Mouse (Mus musculus) kidney, embryonic 15.5 days (tissue): Measurements from ENCODE around the gene Lyrm7. TPM values are rescaled to one million over a fixed set of nuclear protein-coding genes. Genes with fewer than 3 reads are reported as not detected.

Experiments
- ATAC-seq: fragments of 200-750 bp; cut with Nextera tagmentation; replicated peaks from 2 replicates; pipeline ENCODE4 v1.8.0; 2017; ENCODE audit warnings: moderate TSS enrichment; ENCODE audit not compliant: low FRiP score
- H3K27ac ChIP-seq: fragments of 300-500 bp; sonication (generic); 2 replicates; pipeline ENCODE4 v1.5.1; 2015; ENCODE audit warnings: mild to moderate bottlenecking, inconsistent platforms
- H3K27me3 ChIP-seq: fragments of 300-500 bp; sonication (generic); 2 replicates; pipeline ENCODE4 v1.6.1; 2015; ENCODE audit warnings: inconsistent platforms
- H3K36me3 ChIP-seq: fragments of 300-500 bp; sonication (generic); 2 replicates; pipeline ENCODE4 v1.6.1; 2015; ENCODE audit warnings: inconsistent platforms
- H3K4me1 ChIP-seq: fragments of 300-500 bp; sonication (generic); 2 replicates; pipeline ENCODE4 v1.6.1; 2015; ENCODE audit warnings: inconsistent platforms
- H3K4me2 ChIP-seq: fragments of 300-500 bp; sonication (generic); 2 replicates; pipeline ENCODE4 v1.6.1; 2015; ENCODE audit warnings: moderate library complexity, mild to moderate bottlenecking, inconsistent platforms
- H3K4me3 ChIP-seq: fragments of 300-500 bp; sonication (generic); replicated peaks from 2 replicates; pipeline ENCODE4 v1.5.1; 2015; ENCODE audit warnings: mild to moderate bottlenecking, inconsistent platforms
- H3K9ac ChIP-seq: fragments of 300-500 bp; sonication (generic); 2 replicates; pipeline ENCODE4 v1.6.1; 2015; ENCODE audit warnings: mild to moderate bottlenecking, inconsistent platforms
- H3K9me3 ChIP-seq: fragments of 300-500 bp; sonication (generic); replicated peaks from 2 replicates; pipeline ENCODE4 v1.6.1; 2016; ENCODE audit warnings: inconsistent platforms
- WGBS: fragments of 180-500 bp; shearing (Covaris S2); methylation state at CpG from one replicate; pipeline ENCODE4 v1.1.7; 2015; ENCODE audit warnings: mixed read lengths; 5-methylcytosine and 5-hydroxymethylcytosine counted together
- polyA plus RNA-seq: library from polyadenylated mRNA; unstranded; fragments of >200 nt; fragmentation: Nextera tagmentation; extraction: Ambion mirVana; gene quantifications from 2 replicates; pipeline ENCODE4 v1.2.1, GENCODE M21; 2015

The Lyrm7 gene
- polyA plus RNA-seq, 1 experiment from 2014 or later, result 5.3 TPM

- ATAC-seq, result no peak
- Histone ChIP-seq H3K9ac (no peak overlapping the region), H3K4me2 (no peak overlapping the region), H3K36me3 (no peaks in the 10 kb centered on the region), H3K4me1 (peaks cover 9% of the 10 kb centered on the region; the same call in 1 of the 2 replicates), H3K27ac (no peak overlapping the region), H3K27me3 (0 out of 2 replicates have a peak, but pooled peaks cover 5% of the 10 kb centered on the region), H3K9me3 (no peaks in the 10 kb centered on the region), H3K4me3 (no peak overlapping the region)
- 57% methylated on average over 9 of the region's 9 CpGs for WGBS
Observed at GRCm38 (mm10) chr11:54807669-54808068, 53.0 kb downstream of the Lyrm7 start.

- WGBS, result 95% methylated on average over 28 of the region's 28 CpGs
- ATAC-seq, result no peak
- Histone ChIP-seq H3K27me3 (0 out of 2 replicates have a peak, but pooled peaks cover 5% of the 10 kb centered on the region), H3K36me3 (no peaks in the 10 kb centered on the region), H3K9ac (no peak overlapping the region), H3K4me2 (no peak overlapping the region), H3K9me3 (no peaks in the 10 kb centered on the region), H3K4me3 (no peak overlapping the region), H3K4me1 (peaks cover 9% of the 10 kb centered on the region; the same call in 1 of the 2 replicates), H3K27ac (no peak overlapping the region)
Observed at GRCm38 (mm10) chr11:54806891-54807290, 53.8 kb downstream of the Lyrm7 start.

- ATAC-seq, result no peak
Observed at GRCm38 (mm10) chr11:54805196-54805595, 55.5 kb downstream of the Lyrm7 start.

GRCm38 (mm10) chr11:54802621-54803020 lies 58.1 kb downstream of the Lyrm7 start:
- ATAC-seq, result no peak
- Histone ChIP-seq H3K9ac (no peak overlapping the region), H3K4me2 (no peak overlapping the region)

More at GRCm38 (mm10) chr11:54805196-54805595, 55.5 kb downstream of the Lyrm7 start:
- Histone ChIP-seq H3K36me3 (no peaks in the 10 kb centered on the region), H3K9me3 (no peaks in the 10 kb centered on the region), H3K4me2 (no peak overlapping the region), H3K27ac (no peak overlapping the region), H3K4me1 (peaks cover 9% of the 10 kb centered on the region; the same call in 1 of the 2 replicates), H3K4me3 (no peak overlapping the region), H3K9ac (no peak overlapping the region), H3K27me3 (no peaks in the 10 kb centered on the region)
- 81% methylated on average over 4 of the region's 4 CpGs for WGBS

GRCm38 (mm10) chr11:54801791-54802558 lies 58.7 kb downstream of the Lyrm7 start:
- H3K36me3 ChIP-seq, result no peaks in the 10 kb centered on the region
- no peak overlapping the region for H3K27ac ChIP-seq
- H3K4me2 ChIP-seq, result no peak overlapping the region
- H3K9ac ChIP-seq, result no peak overlapping the region
- ATAC-seq, result no peak
- no peak overlapping the region for H3K4me3 ChIP-seq
- 0 out of 2 replicates have a peak, but pooled peaks cover 3% of the 10 kb centered on the region for H3K4me1 ChIP-seq
- no peaks in the 10 kb centered on the region for H3K9me3 ChIP-seq
- no peaks in the 10 kb centered on the region for H3K27me3 ChIP-seq
- 65% methylated on average over 6 of the region's 6 CpGs for WGBS

More at GRCm38 (mm10) chr11:54802621-54803020, 58.1 kb downstream of the Lyrm7 start:
- Histone ChIP-seq H3K27ac (no peak overlapping the region), H3K27me3 (no peaks in the 10 kb centered on the region), H3K36me3 (no peaks in the 10 kb centered on the region), H3K9me3 (no peaks in the 10 kb centered on the region), H3K4me3 (no peak overlapping the region), H3K4me1 (peaks cover 9% of the 10 kb centered on the region; the same call in 1 of the 2 replicates)
- WGBS, result 30% methylated on average over 6 of the region's 6 CpGs

GRCm38 (mm10) chr11:54796551-54796950 lies 64.2 kb downstream of the Lyrm7 start:
- Histone ChIP-seq H3K4me3 (no peak overlapping the region), H3K9me3 (no peaks in the 10 kb centered on the region), H3K4me2 (no peak overlapping the region), H3K4me1 (no peaks in the 10 kb centered on the region), H3K27ac (no peak overlapping the region), H3K27me3 (no peaks in the 10 kb centered on the region), H3K36me3 (no peaks in the 10 kb centered on the region), H3K9ac (no peak overlapping the region)
- 72% methylated on average over 11 of the region's 11 CpGs for WGBS
- ATAC-seq, result no peak

- no peak for ATAC-seq
- H3K27ac ChIP-seq, result no peak overlapping the region
- no peaks in the 10 kb centered on the region for H3K36me3 ChIP-seq
- no peaks in the 10 kb centered on the region for H3K27me3 ChIP-seq
- no peaks in the 10 kb centered on the region for H3K4me1 ChIP-seq
- no peak overlapping the region for H3K9ac ChIP-seq
- WGBS, result 90% methylated on average over 3 of the region's 3 CpGs
- H3K9me3 ChIP-seq, result no peaks in the 10 kb centered on the region
- no peak overlapping the region for H3K4me3 ChIP-seq
- no peak overlapping the region for H3K4me2 ChIP-seq
Observed at GRCm38 (mm10) chr11:54794678-54795077, 66.0 kb downstream of the Lyrm7 start.

- no peaks in the 10 kb centered on the region for H3K9me3 ChIP-seq
- no peaks in the 10 kb centered on the region for H3K36me3 ChIP-seq
- no peak overlapping the region for H3K4me2 ChIP-seq
- no peak overlapping the region for H3K27ac ChIP-seq
- H3K4me3 ChIP-seq, result no peak overlapping the region
- 83% methylated on average over 1 of the region's 1 CpGs for WGBS
- no peak overlapping the region for H3K9ac ChIP-seq
- peaks cover 2% of the 10 kb centered on the region for H3K4me1 ChIP-seq
- no peak for ATAC-seq
- no peaks in the 10 kb centered on the region for H3K27me3 ChIP-seq
Observed at GRCm38 (mm10) chr11:54793173-54793572, 67.5 kb downstream of the Lyrm7 start.

- Histone ChIP-seq H3K4me3 (no peak overlapping the region), H3K4me2 (no peak overlapping the region), H3K4me1 (peaks cover 5% of the 10 kb centered on the region), H3K9ac (no peak overlapping the region), H3K9me3 (no peaks in the 10 kb centered on the region), H3K36me3 (no peaks in the 10 kb centered on the region), H3K27ac (no peak overlapping the region), H3K27me3 (no peaks in the 10 kb centered on the region)
- 94% methylated on average over 4 of the region's 4 CpGs for WGBS
- ATAC-seq, result no peak
Observed at GRCm38 (mm10) chr11:54791458-54791857, 69.3 kb downstream of the Lyrm7 start.

GRCm38 (mm10) chr11:54787488-54788474 lies 72.9 kb downstream of the Lyrm7 start, which contains the start of gene Cdc42se2:
Cdc42se2 (minus strand) TSS chr11:54787675.
- no peaks in the 10 kb centered on the region for H3K27me3 ChIP-seq
- 4% methylated on average over 56 of the region's 56 CpGs for WGBS
- no peaks in the 10 kb centered on the region for H3K9me3 ChIP-seq
- ATAC-seq, result peak; percentile 98
- H3K36me3 ChIP-seq, result no peaks in the 10 kb centered on the region
- peak within 1 kb of the TSS; percentile 99 for H3K27ac ChIP-seq
- peak within 1 kb of the TSS; percentile 68 for H3K4me2 ChIP-seq
- peaks cover 14% of the 10 kb centered on the region for H3K4me1 ChIP-seq
- H3K4me3 ChIP-seq, result peak within 1 kb of the TSS; percentile 84
- H3K9ac ChIP-seq, result peak within 1 kb of the TSS; percentile 93

- peak; percentile 89 for ATAC-seq
- Histone ChIP-seq H3K4me3 (peak overlapping the region; percentile 84), H3K4me1 (peaks cover 14% of the 10 kb centered on the region), H3K4me2 (peak overlapping the region; percentile 68), H3K27ac (peak overlapping the region; percentile 99), H3K9ac (peak overlapping the region; percentile 93), H3K27me3 (no peaks in the 10 kb centered on the region), H3K36me3 (no peaks in the 10 kb centered on the region), H3K9me3 (no peaks in the 10 kb centered on the region)
- WGBS, result 2% methylated on average over 54 of the region's 54 CpGs
Observed at GRCm38 (mm10) chr11:54786858-54787487, 73.7 kb downstream of the Lyrm7 start.
